Mouse (Mus musculus) skeletal muscle tissue, adult 2 months (tissue): ENCODE measurements around the gene Cmtr1.
A peak's percentile ranks its signal among the peaks of the same experiment; 100 is the strongest.
"Not testable (repeated sequence)": the region's sequence is repeated elsewhere in the genome, so short reads cannot be mapped to it uniquely, and the experiment has no call there.

Experiments used
- DNase-seq: peaks from one replicate; pipeline ENCODE4 v3.0.0-alpha.2; 2012; ENCODE audit warnings: low read depth, low spot score

Gene Cmtr1

GRCm38 (mm10) chr17:29660076-29660761 is at the start of gene Cmtr1:
Cmtr1 (plus strand) TSS chr17:29660595.
- DNase-seq, result peak; percentile 91

- not testable (repeated sequence) for DNase-seq
Observed at GRCm38 (mm10) chr17:29613453-29613852, 46.9 kb upstream of the Cmtr1 start.

- DNase-seq, result peak; percentile 92
Observed at GRCm38 (mm10) chr17:29614115-29615023, 46.0 kb upstream of the Cmtr1 start, which contains the start of the genes Rnf8 and Gm28043. Rnf8 (plus strand) TSS chr17:29614790. Gm28043 (plus strand) TSS chr17:29614876.

- DNase-seq, result no peak
Observed at GRCm38 (mm10) chr17:29615024-29615551, 45.3 kb upstream of the Cmtr1 start.

- DNase-seq, result no peak
Observed at GRCm38 (mm10) chr17:29615616-29616015, 44.8 kb upstream of the Cmtr1 start.

GRCm38 (mm10) chr17:29619231-29619630 is 41.2 kb upstream of the Cmtr1 start:
- no peak for DNase-seq

- DNase-seq, result no peak
Observed at GRCm38 (mm10) chr17:29623488-29623887, 36.9 kb upstream of the Cmtr1 start.

- DNase-seq, result peak; percentile 95
Observed at GRCm38 (mm10) chr17:29627285-29627684, 33.1 kb upstream of the Cmtr1 start.

GRCm38 (mm10) chr17:29628946-29629345 is 31.4 kb upstream of the Cmtr1 start:
- peak; percentile 81 for DNase-seq

GRCm38 (mm10) chr17:29629620-29630019 is 30.8 kb upstream of the Cmtr1 start:
- DNase-seq, result no peak

- no peak for DNase-seq
Observed at GRCm38 (mm10) chr17:29632312-29632711, 28.1 kb upstream of the Cmtr1 start.

- no peak for DNase-seq
Observed at GRCm38 (mm10) chr17:29635492-29635891, 24.9 kb upstream of the Cmtr1 start.

- DNase-seq, result no peak
Observed at GRCm38 (mm10) chr17:29636118-29636517, 24.3 kb upstream of the Cmtr1 start.

GRCm38 (mm10) chr17:29637377-29637776 is 23.0 kb upstream of the Cmtr1 start:
- DNase-seq, result peak; percentile 35

- DNase-seq, result no peak
Observed at GRCm38 (mm10) chr17:29637895-29638294, 22.5 kb upstream of the Cmtr1 start.

- DNase-seq, result no peak
Observed at GRCm38 (mm10) chr17:29640971-29641370, 19.4 kb upstream of the Cmtr1 start.

GRCm38 (mm10) chr17:29642219-29642618 is 18.2 kb upstream of the Cmtr1 start:
- no peak for DNase-seq

- DNase-seq, result no peak
Observed at GRCm38 (mm10) chr17:29658249-29658648, 2.1 kb upstream of the Cmtr1 start.

GRCm38 (mm10) chr17:29660762-29661391 is 482 bp downstream of the Cmtr1 start:
- no peak for DNase-seq

- DNase-seq, result no peak
Observed at GRCm38 (mm10) chr17:29662145-29662544, 1.8 kb downstream of the Cmtr1 start.

GRCm38 (mm10) chr17:29668051-29668986 is 7.9 kb downstream of the Cmtr1 start:
- DNase-seq, result no peak
